Mouse (Mus musculus): ENCODE data around the gene Sh2d6.

Gene Sh2d6

GRCm38 (mm10) chr6:72521607-72522006, at the start of gene Sh2d6:
Gene Sh2d6 (minus strand): TSS chr6:72521707.
- no peak for DNase-seq

- no peak for DNase-seq
Measured at GRCm38 (mm10) chr6:72570644-72571397, 49.3 kb upstream of the Sh2d6 start.

- no peak for DNase-seq
Measured at GRCm38 (mm10) chr6:72568736-72569135, 47.2 kb upstream of the Sh2d6 start.

- peak; percentile 69 to 77 for DNase-seq
Measured at GRCm38 (mm10) chr6:72567508-72567907, 46.0 kb upstream of the Sh2d6 start.

GRCm38 (mm10) chr6:72566044-72566443, 44.5 kb upstream of the Sh2d6 start:
- peak; percentile 90 to 95 for DNase-seq

GRCm38 (mm10) chr6:72565506-72565905, 44.0 kb upstream of the Sh2d6 start:
- DNase-seq: no peak

- peak; percentile 56 for DNase-seq
Measured at GRCm38 (mm10) chr6:72562894-72563293, 41.4 kb upstream of the Sh2d6 start.

- no peak for DNase-seq
Measured at GRCm38 (mm10) chr6:72562486-72562885, 41.0 kb upstream of the Sh2d6 start.

GRCm38 (mm10) chr6:72560801-72561200, 39.3 kb upstream of the Sh2d6 start:
- no peak for DNase-seq

- no peak for DNase-seq
Measured at GRCm38 (mm10) chr6:72553079-72553412, 31.5 kb upstream of the Sh2d6 start.

- DNase-seq: peak; percentile 74 to 75
Measured at GRCm38 (mm10) chr6:72552171-72553078, 30.9 kb upstream of the Sh2d6 start.

- no peak for DNase-seq
Measured at GRCm38 (mm10) chr6:72550503-72551100, 29.1 kb upstream of the Sh2d6 start.

- no peak for DNase-seq
Measured at GRCm38 (mm10) chr6:72550025-72550424, 28.5 kb upstream of the Sh2d6 start.

GRCm38 (mm10) chr6:72549041-72549580, 27.6 kb upstream of the Sh2d6 start:
- peak in 1 of 2 experiments; percentile 42 for DNase-seq

GRCm38 (mm10) chr6:72547862-72548261, 26.4 kb upstream of the Sh2d6 start:
- DNase-seq: no peak

GRCm38 (mm10) chr6:72547121-72547520, 25.6 kb upstream of the Sh2d6 start:
- no peak for DNase-seq

GRCm38 (mm10) chr6:72545377-72545776, 23.9 kb upstream of the Sh2d6 start:
- no peak for DNase-seq

GRCm38 (mm10) chr6:72544283-72544987, 22.9 kb upstream of the Sh2d6 start, which contains the start of gene Capg:
Gene Capg (plus strand): TSS chr6:72544391.
- peak; percentile 70 to 75 for DNase-seq

GRCm38 (mm10) chr6:72543265-72543850, 21.9 kb upstream of the Sh2d6 start:
- peak; percentile 58 to 70 for DNase-seq

- DNase-seq: peak; percentile 89 to 94
Measured at GRCm38 (mm10) chr6:72538562-72539031, 17.1 kb upstream of the Sh2d6 start.

- no peak for DNase-seq
Measured at GRCm38 (mm10) chr6:72537998-72538500, 16.5 kb upstream of the Sh2d6 start.

GRCm38 (mm10) chr6:72535165-72535564, 13.7 kb upstream of the Sh2d6 start:
- DNase-seq: peak; percentile 84 to 93

Data from kidney, postnatal 36 days (tissue).